Mouse (Mus musculus) gastrocnemius, adult 2 months (tissue): ENCODE measurements around the gene Col5a3. TPM values are rescaled to one million over a fixed set of nuclear protein-coding genes. Genes with fewer than 3 reads are reported as not detected.

Experiments used
- DNase-seq: peaks from one replicate; pipeline ENCODE4 v3.0.0; 2022
- H3K27ac ChIP-seq: fragments of 200-600 bp; 2 replicates; pipeline ENCODE4 v1.8.1; 2022; ENCODE audit warnings: mild to moderate bottlenecking
- H3K4me3 ChIP-seq: fragments of 200-600 bp; 2 replicates; pipeline ENCODE4 v1.8.1; 2022; ENCODE audit warnings: mild to moderate bottlenecking, moderate library complexity
- CTCF ChIP-seq: fragments of 200-600 bp; IDR thresholded peaks from 2 replicates; pipeline ENCODE4 v1.8.1; 2022; ENCODE audit warnings: antibody characterized with exemption, mild to moderate bottlenecking, moderate library complexity
- intact Hi-C: fragments of 180-260 bp; cut with DNase I; formaldehyde crosslinking; loops from one replicate; pipeline ENCODE4 v1.15.1; 2025
- total RNA-seq, 2 experiments: library from RNA; stranded (reverse); gene quantifications; 2 replicates each; pipeline ENCODE4 v1.2.3; 2021

Gene Col5a3
- total RNA-seq, 2 experiments from 2014 or later: 12.8 to 22.5 TPM

GRCm38 (mm10) chr9:20738251-20738999 lies 76.4 kb downstream of the Col5a3 start:
- intact Hi-C loops: no loop called here
- TF ChIP-seq CTCF: peak; percentile 74

GRCm38 (mm10) chr9:20737227-20737626 lies 77.6 kb downstream of the Col5a3 start:
- no peak overlapping the region for H3K4me3 ChIP-seq

More at GRCm38 (mm10) chr9:20738251-20738999, 76.4 kb downstream of the Col5a3 start:
- no peak overlapping the region for H3K4me3 ChIP-seq
- no peak for DNase-seq
- no peak overlapping the region for H3K27ac ChIP-seq

GRCm38 (mm10) chr9:20734692-20735091 lies 80.2 kb downstream of the Col5a3 start:
- DNase-seq: no peak
- TF ChIP-seq CTCF: no peak
- Histone ChIP-seq H3K27ac (no peak overlapping the region), H3K4me3 (no peak overlapping the region)
- intact Hi-C loops: no loop called here

More at GRCm38 (mm10) chr9:20737227-20737626, 77.6 kb downstream of the Col5a3 start:
- no peak for DNase-seq
- TF ChIP-seq CTCF: no peak
- H3K27ac ChIP-seq: no peak overlapping the region
- intact Hi-C loops: no loop called here

- intact Hi-C loops: no loop called here
These were observed 83.1 kb downstream of the Col5a3 start for GRCm38 (mm10) chr9:20731797-20732196.

GRCm38 (mm10) chr9:20729451-20729850 lies 85.4 kb downstream of the Col5a3 start:
- no peak for DNase-seq
- intact Hi-C loops: loop anchor here (5.0 to 10.0 kb wide), 2 partner anchors 67 to 265 kb away; partner anchors contain the start of gene Zfp26
- no peak for TF ChIP-seq CTCF

More at GRCm38 (mm10) chr9:20731797-20732196, 83.1 kb downstream of the Col5a3 start:
- TF ChIP-seq CTCF: no peak
- H3K27ac ChIP-seq: no peak overlapping the region
- no peak overlapping the region for H3K4me3 ChIP-seq
- no peak for DNase-seq

GRCm38 (mm10) chr9:20727601-20728113 lies 87.2 kb downstream of the Col5a3 start:
- TF ChIP-seq CTCF: peak; percentile 54
- DNase-seq: peak; percentile 80
- intact Hi-C loops: loop anchor here (5.0 to 10.0 kb wide), 2 partner anchors 65 to 263 kb away; partner anchors contain the start of gene Zfp26
- Histone ChIP-seq H3K27ac (peak overlapping the region; percentile 62), H3K4me3 (peak overlapping the region; percentile 81)

More at GRCm38 (mm10) chr9:20729451-20729850, 85.4 kb downstream of the Col5a3 start:
- H3K27ac ChIP-seq: no peak overlapping the region
- no peak overlapping the region for H3K4me3 ChIP-seq

GRCm38 (mm10) chr9:20726859-20727600 lies 87.8 kb downstream of the Col5a3 start:
- Histone ChIP-seq H3K27ac (peak overlapping the region; percentile 35), H3K4me3 (peak overlapping the region; percentile 81)
- intact Hi-C loops: loop anchor here (5.0 to 10.0 kb wide), 2 partner anchors 65 to 262 kb away; partner anchors contain the start of gene Zfp26
- no peak for TF ChIP-seq CTCF
- peak; percentile 52 for DNase-seq

- Histone ChIP-seq H3K27ac (no peak overlapping the region), H3K4me3 (peak overlapping the region; percentile 81)
- intact Hi-C loops: loop anchor here (5.0 to 10.0 kb wide), 2 partner anchors 64 to 261 kb away; partner anchors contain the start of gene Zfp26
- no peak for TF ChIP-seq CTCF
- DNase-seq: no peak
These were observed 88.6 kb downstream of the Col5a3 start for GRCm38 (mm10) chr9:20726134-20726858.

GRCm38 (mm10) chr9:20721582-20721981 lies 93.3 kb downstream of the Col5a3 start:
- Histone ChIP-seq H3K4me3 (no peak overlapping the region), H3K27ac (no peak overlapping the region)
- intact Hi-C loops: loop anchor here (10.0 kb wide), 1 partner anchor 257 kb away; the partner anchor contains the start of gene Zfp26
- no peak for TF ChIP-seq CTCF
- DNase-seq: no peak

Other genes with a start within 250 kb of the Col5a3 start
- gene Zfp846, start 233.8 kb downstream of the Col5a3 start, total RNA-seq: 1 to 10 TPM; 2.6 to 3.8 TPM
- gene Ubl5, start 172.2 kb downstream of the Col5a3 start, total RNA-seq: 100 to 1,000 TPM; 188 to 210 TPM
- 1 to 10 TPM; 4.7 to 5.3 TPM for gene Fbxl12, start 170.3 kb downstream of the Col5a3 start, total RNA-seq
- 10 to 100 TPM; 13.0 to 15.0 TPM for gene Pin1, start 163.0 kb downstream of the Col5a3 start, total RNA-seq
- under 1 TPM; 0.20 TPM for gene Olfm2, start 68.7 kb downstream of the Col5a3 start, total RNA-seq
- under 1 TPM in 1 of 2 experiments, not detected in 1; 0.56 TPM for gene Rdh8, start 3.4 kb upstream of the Col5a3 start, total RNA-seq
- 1 to 10 TPM; 2.1 to 2.3 TPM for gene A230050P20Rik, start 53.6 kb upstream of the Col5a3 start, total RNA-seq
- gene Angptl6, start 64.7 kb upstream of the Col5a3 start, total RNA-seq: 1 to 10 TPM; 5.1 to 7.0 TPM
- gene Ppan, start 73.1 kb upstream of the Col5a3 start, total RNA-seq: 1 to 10 TPM; 7.9 to 8.6 TPM
- 100 to 1,000 TPM in 1 of 2 experiments, 10 to 100 TPM in 1; 97.0 to 102 TPM for gene Eif3g, start 83.6 kb upstream of the Col5a3 start, total RNA-seq
- gene Dnmt1, start 144.8 kb upstream of the Col5a3 start, total RNA-seq: 1 to 10 TPM; 5.2 to 7.9 TPM
- 1 to 10 TPM; 2.0 to 2.3 TPM for gene S1pr2, start 161.7 kb upstream of the Col5a3 start, total RNA-seq
- 10 to 100 TPM; 51.8 to 70.0 TPM for gene Mrpl4, start 187.7 kb upstream of the Col5a3 start, total RNA-seq
- 1 to 10 TPM; 1.7 to 1.9 TPM for gene Icam1, start 200.9 kb upstream of the Col5a3 start, total RNA-seq
- 1 to 10 TPM; 1.2 to 2.2 TPM for gene Icam4, start 214.3 kb upstream of the Col5a3 start, total RNA-seq
- gene Icam5, start 217.0 kb upstream of the Col5a3 start, total RNA-seq: not detected